ENCODE assay signal across 15 mouse cellular contexts in genomic region chr11:54106676-54107075, GRCm38 (mm10). TPM values are rescaled to one million over a fixed set of nuclear protein-coding genes. Genes with fewer than 3 reads are reported as not detected.
DNase-seq lines count a peak whose midpoint lies in the region; ATAC-seq lines count a peak whose summit lies in the region.
"Had no signal": no experiment of that assay in that cellular context is flagged by ENCODE, and none has a peak within 500 bp of the region (broad histone marks: within the 10 kb centered on the region; RNA-seq: fewer than 3 reads in every experiment).

No protein-coding gene starts in this region.

- no peak overlapping the region for H3K27ac ChIP-seq in kidney, embryonic 15.5 days
- peak overlapping the region; percentile 79 for H3K27ac ChIP-seq in limb, embryonic 15.5 days
- H3K27ac ChIP-seq in neural tube, embryonic 15.5 days (replicated peaks): peak overlapping the region; percentile 58; the same call in 1 of the 2 replicates
- H3K27ac ChIP-seq: liver, embryonic 12.5 days had no signal

- H3K4me3 ChIP-seq in kidney, embryonic 15.5 days (replicated peaks): no peak overlapping the region
- no peak overlapping the region for H3K4me3 ChIP-seq in limb, embryonic 15.5 days
- H3K4me3 ChIP-seq in neural tube, embryonic 15.5 days (replicated peaks): no peak overlapping the region
- H3K4me3 ChIP-seq: liver, embryonic 12.5 days had no signal

- H3K9me3 ChIP-seq in kidney, embryonic 15.5 days (replicated peaks): no peaks in the 10 kb centered on the region
- H3K9me3 ChIP-seq in limb, embryonic 15.5 days: no peaks in the 10 kb centered on the region
- H3K9me3 ChIP-seq in neural tube, embryonic 15.5 days (replicated peaks): no peaks in the 10 kb centered on the region
- H3K9me3 ChIP-seq: liver, embryonic 12.5 days had no signal

- peaks cover 9% of the 10 kb centered on the region for H3K4me1 ChIP-seq in kidney, embryonic 15.5 days
- peaks cover 74% of the 10 kb centered on the region for H3K4me1 ChIP-seq in limb, embryonic 15.5 days
- peaks cover 24% of the 10 kb centered on the region for H3K4me1 ChIP-seq in neural tube, embryonic 15.5 days

- no peak overlapping the region for H3K9ac ChIP-seq in kidney, embryonic 15.5 days
- H3K9ac ChIP-seq in limb, embryonic 15.5 days: no peak overlapping the region
- H3K9ac ChIP-seq in neural tube, embryonic 15.5 days (replicated peaks): no peak overlapping the region
- H3K9ac ChIP-seq: liver, embryonic 12.5 days had no signal

- 0 out of 2 replicates have a peak, but pooled peaks cover 5% of the 10 kb centered on the region for H3K27me3 ChIP-seq in kidney, embryonic 15.5 days
- H3K27me3 ChIP-seq in limb, embryonic 15.5 days: no peaks in the 10 kb centered on the region
- no peaks in the 10 kb centered on the region for H3K27me3 ChIP-seq in neural tube, embryonic 15.5 days (replicated peaks)

- peak; percentile 95 for DNase-seq in heart, adult 11 months
- DNase-seq in heart, adult 8-10 months (ENCODE audit: low spot score): no peak
- DNase-seq in kidney, postnatal 25 days: peak; percentile 77 to 85
- DNase-seq in right cerebral cortex, adult 18-20 months: no peak
- no peak for DNase-seq in thymus, postnatal 0 days (ENCODE audit: low spot score)
- DNase-seq: layer of hippocampus, postnatal 36 days; thymus, postnatal 25 days had no signal

- no peak overlapping the region for H3K4me2 ChIP-seq in kidney, embryonic 15.5 days
- no peak overlapping the region for H3K4me2 ChIP-seq in limb, embryonic 15.5 days
- H3K4me2 ChIP-seq in neural tube, embryonic 15.5 days: no peak overlapping the region
- H3K4me2 ChIP-seq: liver, embryonic 12.5 days had no signal

- WGBS in kidney, embryonic 15.5 days: 88% methylated on average over 3 of the region's 3 CpGs
- WGBS in limb, embryonic 15.5 days: 78% methylated on average over 3 of the region's 3 CpGs
- WGBS in neural tube, embryonic 15.5 days: 92% methylated on average over 3 of the region's 3 CpGs

- ATAC-seq in kidney, embryonic 15.5 days (replicated peaks; ENCODE audit: low FRiP score): no peak
- ATAC-seq in limb, embryonic 15.5 days (ENCODE audit: insufficient number of reproducible peaks, low FRiP score, low TSS enrichment, low read depth): no peak
- no peak for ATAC-seq in neural tube, embryonic 15.5 days (ENCODE audit: low FRiP score)
- ATAC-seq: activated CD4-positive, CD25-positive, alpha-beta regulatory T cell, adult 4 months; intestine, embryonic 16.5 days; liver, embryonic 12.5 days had no signal

- H3K36me3 ChIP-seq in kidney, embryonic 15.5 days: no peaks in the 10 kb centered on the region
- peaks cover 15% of the 10 kb centered on the region for H3K36me3 ChIP-seq in limb, embryonic 15.5 days
- no peaks in the 10 kb centered on the region; the same call in 1 of the 2 replicates for H3K36me3 ChIP-seq in neural tube, embryonic 15.5 days
- H3K36me3 ChIP-seq: liver, embryonic 12.5 days had no signal

RNA-seq across cellular contexts. Expression of gene P4ha2, which starts 6.8 kb away (rescaled TPM):
- 10 to 100 TPM; 57.4 to 71.1 (median 64.1) TPM for total RNA-seq in heart, adult 8-10 months (2022)
- 36.6 and 44.5 TPM in 2 replicates for polyA plus RNA-seq in kidney, embryonic 15.5 days (2015; fragmentation: Nextera tagmentation; extraction: Ambion mirVana)
- polyA plus RNA-seq in limb, embryonic 15.5 days (2015; fragmentation: Nextera tagmentation; extraction: Ambion mirVana): 132 and 149 TPM in 2 replicates
- polyA plus RNA-seq in neural tube, embryonic 15.5 days (2015; fragmentation: Nextera tagmentation; extraction: Ambion mirVana): 16.7 and 18.5 TPM in 2 replicates
- polyA plus RNA-seq in thymus, postnatal 0 days (2015; fragmentation: Nextera tagmentation; extraction: Ambion mirVana): 5.1 TPM in 2 replicates
- total RNA-seq: megakaryocyte, adult 5-6 weeks; neutrophil, adult 5-6 weeks had no signal
- polyA plus RNA-seq: activated CD4-positive, CD25-positive, alpha-beta regulatory T cell, adult 4 months had no signal

RNA-seq across cellular contexts. Expression of gene Pdlim4, which starts 37.9 kb away (rescaled TPM):
- total RNA-seq in heart, adult 8-10 months (2022): 10 to 100 TPM; 29.1 to 39.9 (median 35.2) TPM
- 47.1 and 53.2 TPM in 2 replicates for polyA plus RNA-seq in kidney, embryonic 15.5 days (2015; fragmentation: Nextera tagmentation; extraction: Ambion mirVana)
- polyA plus RNA-seq in limb, embryonic 15.5 days (2015; fragmentation: Nextera tagmentation; extraction: Ambion mirVana): 125 and 136 TPM in 2 replicates
- 34.4 and 45.7 TPM in 2 replicates for polyA plus RNA-seq in neural tube, embryonic 15.5 days (2015; fragmentation: Nextera tagmentation; extraction: Ambion mirVana)
- polyA plus RNA-seq in thymus, postnatal 0 days (2015; fragmentation: Nextera tagmentation; extraction: Ambion mirVana): 23.6 and 25.2 TPM in 2 replicates

Comparison
In these comparisons a context has a peak if more than half of its experiments do, and no peak if none do; other contexts are left out.
1. DNase-seq: peak in heart, adult 11 months (single experiment) and kidney, postnatal 25 days (2 of 2); none in heart, adult 8-10 months (single experiment), right cerebral cortex, adult 18-20 months (single experiment) and thymus, postnatal 0 days (single experiment).